Mouse (Mus musculus): ENCODE measurements around the gene Nup160. TPM values are rescaled to one million over a fixed set of nuclear protein-coding genes. Genes with fewer than 3 reads are reported as not detected.

Nup160 gene
- polyA plus RNA-seq, 1 experiment: 4.9 TPM

- no peaks in the 10 kb centered on the region for H3K36me3 ChIP-seq (ENCODE audit: control insufficient read depth, insufficient read depth, low read length)
- TF ChIP-seq CTCF (conservative IDR thresholded peaks at IDR 0.05; ENCODE audit: insufficient read depth, insufficient read length, low read depth, low read length): no peak
- TF ChIP-seq POLR2A (IDR thresholded peaks at IDR 0.05; ENCODE audit: low read depth, low read length): no peak
- WGBS: 94% methylated on average over 2 of the region's 2 CpGs
These were observed 1.5 kb upstream of the Nup160 start for GRCm38 (mm10) chr2:90675488-90675887.

GRCm38 (mm10) chr2:90678256-90679060, 1.4 kb downstream of the Nup160 start:
- TF ChIP-seq CTCF (conservative IDR thresholded peaks at IDR 0.05; ENCODE audit: insufficient read depth, insufficient read length, low read depth, low read length) (0 out of 2 replicates have a peak, but pooled peaks have one; percentile 10), POLR2A (IDR thresholded peaks at IDR 0.05; ENCODE audit: low read depth, low read length) (no peak)
- peak overlapping the region; percentile 79; the same call in 1 of the 2 replicates for H3K27ac ChIP-seq (ENCODE audit: insufficient read depth, low read depth, low read length)
- 28% methylated on average over 26 of the region's 26 CpGs for WGBS
- H3K4me3 ChIP-seq (ENCODE audit: insufficient read depth, low read depth, low read length): peak overlapping the region; percentile 67
- peak; percentile 7 for DNase-seq
- H3K36me3 ChIP-seq (ENCODE audit: control insufficient read depth, insufficient read depth, low read length): no peaks in the 10 kb centered on the region
- H3K4me1 ChIP-seq (ENCODE audit: control insufficient read depth, insufficient read depth, low read length): 0 out of 2 replicates have a peak, but pooled peaks cover 3% of the 10 kb centered on the region
- H3K27me3 ChIP-seq (replicated peaks; ENCODE audit: control insufficient read depth, insufficient read depth, low read length): no peaks in the 10 kb centered on the region

More at GRCm38 (mm10) chr2:90675488-90675887, 1.5 kb upstream of the Nup160 start:
- no peak overlapping the region for H3K27ac ChIP-seq (ENCODE audit: insufficient read depth, low read depth, low read length)
- H3K27me3 ChIP-seq (replicated peaks; ENCODE audit: control insufficient read depth, insufficient read depth, low read length): no peaks in the 10 kb centered on the region
- H3K4me1 ChIP-seq (ENCODE audit: control insufficient read depth, insufficient read depth, low read length): 0 out of 2 replicates have a peak, but pooled peaks cover 3% of the 10 kb centered on the region
- H3K4me3 ChIP-seq (ENCODE audit: insufficient read depth, low read depth, low read length): no peak overlapping the region
- DNase-seq: no peak

GRCm38 (mm10) chr2:90679061-90679810, 2.2 kb downstream of the Nup160 start:
- H3K4me3 ChIP-seq (ENCODE audit: insufficient read depth, low read depth, low read length): peak overlapping the region; percentile 67
- peak; percentile 94 for DNase-seq
- H3K36me3 ChIP-seq (ENCODE audit: control insufficient read depth, insufficient read depth, low read length): no peaks in the 10 kb centered on the region
- H3K27ac ChIP-seq (ENCODE audit: insufficient read depth, low read depth, low read length): peak overlapping the region; percentile 79
- no peaks in the 10 kb centered on the region for H3K27me3 ChIP-seq (replicated peaks; ENCODE audit: control insufficient read depth, insufficient read depth, low read length)
- WGBS: under 1% methylated on average over 63 of the region's 63 CpGs
- TF ChIP-seq CTCF (conservative IDR thresholded peaks at IDR 0.05; ENCODE audit: insufficient read depth, insufficient read length, low read depth, low read length) (no peak), POLR2A (IDR thresholded peaks at IDR 0.05; ENCODE audit: low read depth, low read length) (no peak)
- H3K4me1 ChIP-seq (ENCODE audit: control insufficient read depth, insufficient read depth, low read length): 0 out of 2 replicates have a peak, but pooled peaks cover 3% of the 10 kb centered on the region

- H3K36me3 ChIP-seq (ENCODE audit: control insufficient read depth, insufficient read depth, low read length): peaks cover 12% of the 10 kb centered on the region
- TF ChIP-seq CTCF (conservative IDR thresholded peaks at IDR 0.05; ENCODE audit: insufficient read depth, insufficient read length, low read depth, low read length): no peak
- TF ChIP-seq POLR2A (IDR thresholded peaks at IDR 0.05; ENCODE audit: low read depth, low read length): no peak
- 39% methylated on average over 4 of the region's 4 CpGs for WGBS
These were observed 23.9 kb downstream of the Nup160 start for GRCm38 (mm10) chr2:90700943-90701342.

GRCm38 (mm10) chr2:90708548-90708947, 31.5 kb downstream of the Nup160 start:
- H3K36me3 ChIP-seq (ENCODE audit: control insufficient read depth, insufficient read depth, low read length): peaks cover 9% of the 10 kb centered on the region
- TF ChIP-seq CTCF (conservative IDR thresholded peaks at IDR 0.05; ENCODE audit: insufficient read depth, insufficient read length, low read depth, low read length) (no peak), POLR2A (IDR thresholded peaks at IDR 0.05; ENCODE audit: low read depth, low read length) (no peak)
- no peaks in the 10 kb centered on the region for H3K27me3 ChIP-seq (replicated peaks; ENCODE audit: control insufficient read depth, insufficient read depth, low read length)
- WGBS: 78% methylated on average over 1 of the region's 1 CpGs
- no peak for DNase-seq
- H3K4me1 ChIP-seq (ENCODE audit: control insufficient read depth, insufficient read depth, low read length): no peaks in the 10 kb centered on the region
- H3K27ac ChIP-seq (ENCODE audit: insufficient read depth, low read depth, low read length): no peak overlapping the region
- no peak overlapping the region for H3K4me3 ChIP-seq (ENCODE audit: insufficient read depth, low read depth, low read length)

More at GRCm38 (mm10) chr2:90700943-90701342, 23.9 kb downstream of the Nup160 start:
- Histone ChIP-seq H3K27ac (ENCODE audit: insufficient read depth, low read depth, low read length) (no peak overlapping the region), H3K27me3 (replicated peaks; ENCODE audit: control insufficient read depth, insufficient read depth, low read length) (no peaks in the 10 kb centered on the region), H3K4me3 (ENCODE audit: insufficient read depth, low read depth, low read length) (no peak overlapping the region), H3K4me1 (ENCODE audit: control insufficient read depth, insufficient read depth, low read length) (peaks cover 5% of the 10 kb centered on the region; the same call in 1 of the 2 replicates)
- DNase-seq: peak; percentile 75

GRCm38 (mm10) chr2:90715555-90716092, 38.6 kb downstream of the Nup160 start:
- H3K27me3 ChIP-seq (replicated peaks; ENCODE audit: control insufficient read depth, insufficient read depth, low read length): no peaks in the 10 kb centered on the region
- TF ChIP-seq CTCF (conservative IDR thresholded peaks at IDR 0.05; ENCODE audit: insufficient read depth, insufficient read length, low read depth, low read length) (no peak), POLR2A (IDR thresholded peaks at IDR 0.05; ENCODE audit: low read depth, low read length) (no peak)
- no peak overlapping the region for H3K27ac ChIP-seq (ENCODE audit: insufficient read depth, low read depth, low read length)
- 95% methylated on average over 7 of the region's 7 CpGs for WGBS
- H3K4me3 ChIP-seq (ENCODE audit: insufficient read depth, low read depth, low read length): no peak overlapping the region
- peaks cover 2% of the 10 kb centered on the region for H3K36me3 ChIP-seq (ENCODE audit: control insufficient read depth, insufficient read depth, low read length)
- no peak for DNase-seq
- H3K4me1 ChIP-seq (ENCODE audit: control insufficient read depth, insufficient read depth, low read length): peaks cover 3% of the 10 kb centered on the region; the same call in 1 of the 2 replicates
